Mouse (Mus musculus): Measurements from ENCODE around the gene Aff3. TPM values are rescaled to one million over a fixed set of nuclear protein-coding genes. Genes with fewer than 3 reads are reported as not detected.

Gene Aff3
- polyA plus RNA-seq, 1 experiment from 2014 or later = 9.6 TPM

- ATAC-seq = no peak
- Histone ChIP-seq H3K27ac (ENCODE audit: low read length) (no peak overlapping the region), H3K36me3 (ENCODE audit: control insufficient read depth, insufficient read depth, low read length) (no peaks in the 10 kb centered on the region), H3K4me1 (ENCODE audit: control insufficient read depth, insufficient read depth, low read length) (peaks cover 6% of the 10 kb centered on the region), H3K27me3 (ENCODE audit: control insufficient read depth, insufficient read depth, low read depth, low read length) (no peaks in the 10 kb centered on the region), H3K4me3 (ENCODE audit: low read depth, low read length) (no peak overlapping the region), H3K9ac (ENCODE audit: low read depth, low read length) (no peak overlapping the region), H3K9me3 (replicated peaks; ENCODE audit: control insufficient read depth, low read length, poor library complexity, severe bottlenecking) (no peaks in the 10 kb centered on the region), H3K4me2 (ENCODE audit: low read length) (no peak overlapping the region)
- 92% methylated on average over 2 of the region's 2 CpGs for WGBS
These were observed 343.8 kb downstream of the Aff3 start for GRCm38 (mm10) chr1:38320971-38321305.

- H3K27ac ChIP-seq (ENCODE audit: low read length) = no peak overlapping the region
- H3K9ac ChIP-seq (ENCODE audit: low read depth, low read length) = no peak overlapping the region
- no peaks in the 10 kb centered on the region for H3K36me3 ChIP-seq (ENCODE audit: control insufficient read depth, insufficient read depth, low read length)
- H3K4me2 ChIP-seq (ENCODE audit: low read length) = peak overlapping the region; percentile 20; the same call in 1 of the 2 replicates
- H3K4me3 ChIP-seq (ENCODE audit: low read depth, low read length) = no peak overlapping the region
- WGBS = 45% methylated on average over 16 of the region's 16 CpGs
- no peaks in the 10 kb centered on the region for H3K27me3 ChIP-seq (ENCODE audit: control insufficient read depth, insufficient read depth, low read depth, low read length)
- no peaks in the 10 kb centered on the region for H3K9me3 ChIP-seq (replicated peaks; ENCODE audit: control insufficient read depth, low read length, poor library complexity, severe bottlenecking)
- peaks cover 6% of the 10 kb centered on the region for H3K4me1 ChIP-seq (ENCODE audit: control insufficient read depth, insufficient read depth, low read length)
- ATAC-seq = no peak
These were observed 344.4 kb downstream of the Aff3 start for GRCm38 (mm10) chr1:38320126-38320970.

GRCm38 (mm10) chr1:38318614-38319013, 346.1 kb downstream of the Aff3 start:
- no peak for ATAC-seq
- Histone ChIP-seq H3K4me1 (ENCODE audit: control insufficient read depth, insufficient read depth, low read length) (peaks cover 6% of the 10 kb centered on the region), H3K27me3 (ENCODE audit: control insufficient read depth, insufficient read depth, low read depth, low read length) (no peaks in the 10 kb centered on the region), H3K4me3 (ENCODE audit: low read depth, low read length) (no peak overlapping the region), H3K27ac (ENCODE audit: low read length) (no peak overlapping the region), H3K36me3 (ENCODE audit: control insufficient read depth, insufficient read depth, low read length) (no peaks in the 10 kb centered on the region), H3K9me3 (replicated peaks; ENCODE audit: control insufficient read depth, low read length, poor library complexity, severe bottlenecking) (no peaks in the 10 kb centered on the region), H3K4me2 (ENCODE audit: low read length) (no peak overlapping the region), H3K9ac (ENCODE audit: low read depth, low read length) (no peak overlapping the region)
- WGBS = 80% methylated on average over 2 of the region's 2 CpGs

- Histone ChIP-seq H3K36me3 (ENCODE audit: control insufficient read depth, insufficient read depth, low read length) (no peaks in the 10 kb centered on the region), H3K4me2 (ENCODE audit: low read length) (no peak overlapping the region), H3K27me3 (ENCODE audit: control insufficient read depth, insufficient read depth, low read depth, low read length) (no peaks in the 10 kb centered on the region), H3K9me3 (replicated peaks; ENCODE audit: control insufficient read depth, low read length, poor library complexity, severe bottlenecking) (no peaks in the 10 kb centered on the region), H3K9ac (ENCODE audit: low read depth, low read length) (no peak overlapping the region), H3K27ac (ENCODE audit: low read length) (no peak overlapping the region), H3K4me1 (ENCODE audit: control insufficient read depth, insufficient read depth, low read length) (peaks cover 6% of the 10 kb centered on the region), H3K4me3 (ENCODE audit: low read depth, low read length) (no peak overlapping the region)
- 80% methylated on average over 4 of the region's 4 CpGs for WGBS
- no peak for ATAC-seq
These were observed 348.8 kb downstream of the Aff3 start for GRCm38 (mm10) chr1:38315992-38316391.

GRCm38 (mm10) chr1:38310496-38310895, 354.3 kb downstream of the Aff3 start:
- Histone ChIP-seq H3K36me3 (ENCODE audit: control insufficient read depth, insufficient read depth, low read length) (no peaks in the 10 kb centered on the region), H3K4me3 (ENCODE audit: low read depth, low read length) (no peak overlapping the region), H3K27me3 (ENCODE audit: control insufficient read depth, insufficient read depth, low read depth, low read length) (no peaks in the 10 kb centered on the region), H3K4me2 (ENCODE audit: low read length) (no peak overlapping the region), H3K9ac (ENCODE audit: low read depth, low read length) (no peak overlapping the region), H3K9me3 (replicated peaks; ENCODE audit: control insufficient read depth, low read length, poor library complexity, severe bottlenecking) (no peaks in the 10 kb centered on the region), H3K27ac (ENCODE audit: low read length) (no peak overlapping the region), H3K4me1 (ENCODE audit: control insufficient read depth, insufficient read depth, low read length) (peaks cover 8% of the 10 kb centered on the region)
- ATAC-seq = no peak
- 88% methylated on average over 8 of the region's 8 CpGs for WGBS

GRCm38 (mm10) chr1:38310076-38310475, 354.7 kb downstream of the Aff3 start:
- Histone ChIP-seq H3K9me3 (replicated peaks; ENCODE audit: control insufficient read depth, low read length, poor library complexity, severe bottlenecking) (no peaks in the 10 kb centered on the region), H3K36me3 (ENCODE audit: control insufficient read depth, insufficient read depth, low read length) (no peaks in the 10 kb centered on the region), H3K27me3 (ENCODE audit: control insufficient read depth, insufficient read depth, low read depth, low read length) (no peaks in the 10 kb centered on the region), H3K27ac (ENCODE audit: low read length) (no peak overlapping the region), H3K4me1 (ENCODE audit: control insufficient read depth, insufficient read depth, low read length) (peaks cover 8% of the 10 kb centered on the region), H3K9ac (ENCODE audit: low read depth, low read length) (no peak overlapping the region), H3K4me3 (ENCODE audit: low read depth, low read length) (no peak overlapping the region), H3K4me2 (ENCODE audit: low read length) (no peak overlapping the region)
- 85% methylated on average over 4 of the region's 4 CpGs for WGBS
- ATAC-seq = no peak

- WGBS = 96% methylated on average over 8 of the region's 8 CpGs
- H3K9ac ChIP-seq (ENCODE audit: low read depth, low read length) = no peak overlapping the region
- no peaks in the 10 kb centered on the region for H3K9me3 ChIP-seq (replicated peaks; ENCODE audit: control insufficient read depth, low read length, poor library complexity, severe bottlenecking)
- H3K4me2 ChIP-seq (ENCODE audit: low read length) = no peak overlapping the region
- no peak overlapping the region for H3K4me3 ChIP-seq (ENCODE audit: low read depth, low read length)
- peaks cover 8% of the 10 kb centered on the region for H3K4me1 ChIP-seq (ENCODE audit: control insufficient read depth, insufficient read depth, low read length)
- H3K27ac ChIP-seq (ENCODE audit: low read length) = no peak overlapping the region
- H3K36me3 ChIP-seq (ENCODE audit: control insufficient read depth, insufficient read depth, low read length) = no peaks in the 10 kb centered on the region
- ATAC-seq = no peak
- H3K27me3 ChIP-seq (ENCODE audit: control insufficient read depth, insufficient read depth, low read depth, low read length) = no peaks in the 10 kb centered on the region
These were observed 355.4 kb downstream of the Aff3 start for GRCm38 (mm10) chr1:38309341-38309740.

GRCm38 (mm10) chr1:38308705-38308996, 356.1 kb downstream of the Aff3 start:
- ATAC-seq = no peak
- Histone ChIP-seq H3K36me3 (ENCODE audit: control insufficient read depth, insufficient read depth, low read length) (no peaks in the 10 kb centered on the region), H3K4me2 (ENCODE audit: low read length) (no peak overlapping the region), H3K9ac (ENCODE audit: low read depth, low read length) (no peak overlapping the region), H3K9me3 (replicated peaks; ENCODE audit: control insufficient read depth, low read length, poor library complexity, severe bottlenecking) (no peaks in the 10 kb centered on the region), H3K4me1 (ENCODE audit: control insufficient read depth, insufficient read depth, low read length) (peaks cover 8% of the 10 kb centered on the region), H3K27ac (ENCODE audit: low read length) (peak overlapping the region; percentile 38; the same call in 1 of the 2 replicates), H3K27me3 (ENCODE audit: control insufficient read depth, insufficient read depth, low read depth, low read length) (no peaks in the 10 kb centered on the region), H3K4me3 (ENCODE audit: low read depth, low read length) (no peak overlapping the region)
- WGBS = 64% methylated on average over 3 of the region's 3 CpGs

GRCm38 (mm10) chr1:38307821-38308704, 356.7 kb downstream of the Aff3 start:
- H3K9ac ChIP-seq (ENCODE audit: low read depth, low read length) = no peak overlapping the region
- H3K27ac ChIP-seq (ENCODE audit: low read length) = peak overlapping the region; percentile 38; the same call in 1 of the 2 replicates
- no peaks in the 10 kb centered on the region for H3K27me3 ChIP-seq (ENCODE audit: control insufficient read depth, insufficient read depth, low read depth, low read length)
- 57% methylated on average over 7 of the region's 7 CpGs for WGBS
- no peaks in the 10 kb centered on the region for H3K36me3 ChIP-seq (ENCODE audit: control insufficient read depth, insufficient read depth, low read length)
- no peak overlapping the region for H3K4me2 ChIP-seq (ENCODE audit: low read length)
- no peak overlapping the region for H3K4me3 ChIP-seq (ENCODE audit: low read depth, low read length)
- no peaks in the 10 kb centered on the region for H3K9me3 ChIP-seq (replicated peaks; ENCODE audit: control insufficient read depth, low read length, poor library complexity, severe bottlenecking)
- peaks cover 8% of the 10 kb centered on the region for H3K4me1 ChIP-seq (ENCODE audit: control insufficient read depth, insufficient read depth, low read length)
- peak; percentile 71 for ATAC-seq

Data from midbrain, embryonic 16.5 days (tissue).